Mouse (Mus musculus): ENCODE results near the gene Trmt10a.

The Trmt10a gene

GRCm38 (mm10) chr3:138143315-138144059 lies at the start of gene Trmt10a:
Gene Trmt10a (plus strand): TSS chr3:138143448.
- peak; percentile 95 to 98 for DNase-seq (ENCODE audit: low spot score in 2 of 2)

GRCm38 (mm10) chr3:138095301-138095700 lies 47.9 kb upstream of the Trmt10a start:
- DNase-seq (ENCODE audit: low spot score in 2 of 2): no peak

- DNase-seq (ENCODE audit: low spot score in 2 of 2): no peak
These were observed 47.5 kb upstream of the Trmt10a start for GRCm38 (mm10) chr3:138095718-138096117.

GRCm38 (mm10) chr3:138096263-138097028 lies 46.8 kb upstream of the Trmt10a start:
- DNase-seq (ENCODE audit: low spot score in 2 of 2): no peak

GRCm38 (mm10) chr3:138097718-138098117 lies 45.5 kb upstream of the Trmt10a start:
- no peak for DNase-seq (ENCODE audit: low spot score in 2 of 2)

- no peak for DNase-seq (ENCODE audit: low spot score in 2 of 2)
These were observed 41.3 kb upstream of the Trmt10a start for GRCm38 (mm10) chr3:138101936-138102335.

- DNase-seq (ENCODE audit: low spot score in 2 of 2): no peak
These were observed 39.6 kb upstream of the Trmt10a start for GRCm38 (mm10) chr3:138103690-138104089.

- no peak for DNase-seq (ENCODE audit: low spot score in 2 of 2)
These were observed 38.2 kb upstream of the Trmt10a start for GRCm38 (mm10) chr3:138105056-138105455.

- no peak for DNase-seq (ENCODE audit: low spot score in 2 of 2)
These were observed 36.4 kb upstream of the Trmt10a start for GRCm38 (mm10) chr3:138106887-138107286.

GRCm38 (mm10) chr3:138110910-138111782 lies 32.1 kb upstream of the Trmt10a start:
- no peak for DNase-seq (ENCODE audit: low spot score in 2 of 2)

- no peak for DNase-seq (ENCODE audit: low spot score in 2 of 2)
These were observed 29.1 kb upstream of the Trmt10a start for GRCm38 (mm10) chr3:138114106-138114505.

- DNase-seq (ENCODE audit: low spot score in 2 of 2): no peak
These were observed 26.4 kb upstream of the Trmt10a start for GRCm38 (mm10) chr3:138116871-138117270.

GRCm38 (mm10) chr3:138118392-138118791 lies 24.9 kb upstream of the Trmt10a start:
- DNase-seq (ENCODE audit: low spot score in 2 of 2): no peak

GRCm38 (mm10) chr3:138118831-138119230 lies 24.4 kb upstream of the Trmt10a start:
- no peak for DNase-seq (ENCODE audit: low spot score in 2 of 2)

GRCm38 (mm10) chr3:138119444-138120105 lies 23.7 kb upstream of the Trmt10a start:
- DNase-seq (ENCODE audit: low spot score in 2 of 2): no peak

GRCm38 (mm10) chr3:138121461-138121860 lies 21.8 kb upstream of the Trmt10a start:
- no peak for DNase-seq (ENCODE audit: low spot score in 2 of 2)

- no peak for DNase-seq (ENCODE audit: low spot score in 2 of 2)
These were observed 19.4 kb upstream of the Trmt10a start for GRCm38 (mm10) chr3:138123842-138124241.

- DNase-seq (ENCODE audit: low spot score in 2 of 2): no peak
These were observed 14.1 kb upstream of the Trmt10a start for GRCm38 (mm10) chr3:138129110-138129509.

GRCm38 (mm10) chr3:138130692-138131091 lies 12.6 kb upstream of the Trmt10a start:
- no peak for DNase-seq (ENCODE audit: low spot score in 2 of 2)

GRCm38 (mm10) chr3:138131168-138131567 lies 12.1 kb upstream of the Trmt10a start:
- DNase-seq (ENCODE audit: low spot score in 2 of 2): no peak

- DNase-seq (ENCODE audit: low spot score in 2 of 2): no peak
These were observed 9.8 kb upstream of the Trmt10a start for GRCm38 (mm10) chr3:138133463-138133862.
